Mouse (Mus musculus) MEL (cell line): ENCODE measurements around the gene Akt1s1. TPM values are rescaled to one million over a fixed set of nuclear protein-coding genes. Genes with fewer than 3 reads are reported as not detected.

Source experiments
- DNase-seq: peaks from one replicate; pipeline ENCODE4 v3.0.0; 2011; ENCODE audit warnings: low read depth, low spot score
- H3K27ac ChIP-seq: 2 replicates; pipeline ENCODE4 v1.5.1; 2012; ENCODE audit warnings: low read depth, mild to moderate bottlenecking, control low read depth, low read length, moderate library complexity; ENCODE audit not compliant: control insufficient read depth
- H3K27me3 ChIP-seq, 2 experiments: fragments of 150-350 bp in 1 of 2; sonication (generic) in 1 of 2; 2 replicates each; pipeline ENCODE4 v1.6.1; 2012; ENCODE audit warnings: low read length in 2 of 2, mild to moderate bottlenecking in 2 of 2, improper control_type of control experiment in 1 of 2, moderate library complexity in 1 of 2; ENCODE audit not compliant: insufficient read depth in 2 of 2, control insufficient read depth in 1 of 2
- H3K36me3 ChIP-seq, 2 experiments: 2 replicates each; pipeline ENCODE4 v1.6.1; 2012 to 2014; ENCODE audit warnings: low read length in 2 of 2, improper control_type of control experiment in 1 of 2, inconsistent platforms in 1 of 2, mild to moderate bottlenecking in 1 of 2; ENCODE audit not compliant: insufficient read depth in 2 of 2, control insufficient read depth in 1 of 2
- H3K4me1 ChIP-seq, 2 experiments: fragments of 150-350 bp in 1 of 2; sonication (generic) in 1 of 2; 2 replicates each; pipeline ENCODE4 v1.6.1; 2012; ENCODE audit warnings: low read length in 2 of 2, improper control_type of control experiment in 1 of 2, mild to moderate bottlenecking in 1 of 2; ENCODE audit not compliant: insufficient read depth in 2 of 2, control insufficient read depth in 1 of 2
- H3K4me3 ChIP-seq, 2 experiments: fragments of 150-350 bp in 1 of 2; sonication (generic) in 1 of 2; 2 replicates each; pipeline ENCODE4 v1.5.1; 2012; ENCODE audit warnings: low read depth in 2 of 2, low read length in 2 of 2, mild to moderate bottlenecking in 2 of 2, moderate library complexity in 2 of 2, control low read depth in 1 of 2, improper control_type of control experiment in 1 of 2; ENCODE audit not compliant: control insufficient read depth in 1 of 2, insufficient read depth in 1 of 2
- H3K79me2 ChIP-seq: 2 replicates; pipeline ENCODE4 v1.6.1; 2012; ENCODE audit warnings: mild to moderate bottlenecking, low read length, moderate library complexity; ENCODE audit not compliant: control insufficient read depth, poor library complexity, insufficient read depth
- H3K9ac ChIP-seq: 2 replicates; pipeline ENCODE4 v1.6.1; 2012; ENCODE audit warnings: low read depth, mild to moderate bottlenecking, control low read depth, low read length, moderate library complexity; ENCODE audit not compliant: control insufficient read depth, poor library complexity, severe bottlenecking
- H3K9me3 ChIP-seq: fragments of 150-350 bp; sonication (generic); replicated peaks from 2 replicates; pipeline ENCODE4 v1.6.1; 2012; ENCODE audit warnings: mild to moderate bottlenecking, low read length, improper control_type of control experiment, moderate library complexity; ENCODE audit not compliant: insufficient read depth
- BHLHE40 ChIP-seq: IDR thresholded peaks from 2 replicates; pipeline ENCODE4 v1.6.1; 2012; ENCODE audit warnings: low read depth, mild to moderate bottlenecking, inconsistent platforms, low read length, improper control_type of control experiment, borderline replicate concordance
- CHD1 ChIP-seq: IDR thresholded peaks from 2 replicates; pipeline ENCODE4 v1.6.1; 2012; ENCODE audit warnings: low read depth, mild to moderate bottlenecking, inconsistent platforms, low read length, improper control_type of control experiment
- CHD2 ChIP-seq: IDR thresholded peaks from 2 replicates; pipeline ENCODE4 v1.6.1; 2011; ENCODE audit warnings: low read length, improper control_type of control experiment
- CTCF ChIP-seq, 3 experiments: IDR thresholded peaks in 2 of 3; conservative IDR thresholded peaks in 1 of 3; 2 replicates each; pipeline ENCODE4 v1.5.1; 2011 to 2012; ENCODE audit warnings: low read length in 3 of 3, low read depth in 2 of 3, mild to moderate bottlenecking in 2 of 3, improper control_type of control experiment in 1 of 3, inconsistent platforms in 1 of 3, mixed read lengths in 1 of 3, moderate library complexity in 1 of 3; ENCODE audit not compliant: control insufficient read depth in 1 of 3, insufficient read depth in 1 of 3, poor library complexity in 1 of 3, severe bottlenecking in 1 of 3
- E2F4 ChIP-seq: IDR thresholded peaks from 2 replicates; pipeline ENCODE4 v1.6.1; 2011; ENCODE audit warnings: low read depth, low read length, improper control_type of control experiment, borderline replicate concordance
- EP300 ChIP-seq, 2 experiments: IDR thresholded peaks; 2 replicates each; pipeline ENCODE4 v1.6.1; 2011; ENCODE audit warnings: improper control_type of control experiment in 2 of 2, low read length in 2 of 2, low read depth in 1 of 2, mild to moderate bottlenecking in 1 of 2
- ETS1 ChIP-seq: IDR thresholded peaks from 2 replicates; pipeline ENCODE4 v1.6.1; 2012; ENCODE audit warnings: low read depth, mild to moderate bottlenecking, inconsistent platforms, low read length, improper control_type of control experiment, moderate library complexity
- GABPA ChIP-seq: IDR thresholded peaks from 2 replicates; pipeline ENCODE4 v1.6.1; 2012; ENCODE audit warnings: low read depth, mild to moderate bottlenecking, inconsistent platforms, low read length, improper control_type of control experiment, moderate library complexity
- GATA1 ChIP-seq: IDR thresholded peaks from 2 replicates; pipeline ENCODE4 v1.6.1; 2011; ENCODE audit warnings: low read depth, low read length, improper control_type of control experiment
- HCFC1 ChIP-seq: IDR thresholded peaks from 2 replicates; pipeline ENCODE4 v1.6.1; 2012; ENCODE audit warnings: low read depth, mild to moderate bottlenecking, inconsistent platforms, low read length, improper control_type of control experiment, moderate library complexity
- JUND ChIP-seq: IDR thresholded peaks from 2 replicates; pipeline ENCODE4 v1.6.1; 2011; ENCODE audit warnings: low read depth, mild to moderate bottlenecking, improper control_type of control experiment, low read length
- MAZ ChIP-seq: IDR thresholded peaks from 2 replicates; pipeline ENCODE4 v1.6.1; 2012; ENCODE audit warnings: low read depth, mild to moderate bottlenecking, inconsistent platforms, low read length, improper control_type of control experiment
- MYB ChIP-seq: IDR thresholded peaks from 2 replicates; pipeline ENCODE4 v1.6.1; 2011; ENCODE audit warnings: mild to moderate bottlenecking, low read depth, low read length, improper control_type of control experiment
- MYC ChIP-seq: IDR thresholded peaks from 2 replicates; pipeline ENCODE4 v1.6.1; 2011; ENCODE audit warnings: low read depth, mild to moderate bottlenecking, low read length, improper control_type of control experiment, moderate library complexity
- NELFE ChIP-seq: IDR thresholded peaks from 2 replicates; pipeline ENCODE4 v1.6.1; 2011; ENCODE audit warnings: low read depth, low read length, improper control_type of control experiment
- POLR2AphosphoS2 ChIP-seq: IDR thresholded peaks from 2 replicates; pipeline ENCODE4 v1.6.1; 2011; ENCODE audit warnings: low read length, improper control_type of control experiment
- POLR2AphosphoS5 ChIP-seq: IDR thresholded peaks from 2 replicates; pipeline ENCODE4 v1.6.1; 2012; ENCODE audit warnings: low read depth, borderline replicate concordance, mild to moderate bottlenecking, inconsistent platforms, low read length, moderate library complexity, mixed read lengths
- TAL1 ChIP-seq: IDR thresholded peaks from 2 replicates; pipeline ENCODE4 v1.6.1; 2012; ENCODE audit warnings: mild to moderate bottlenecking, inconsistent platforms, low read length, moderate library complexity, mixed read lengths
- TCF12 ChIP-seq: IDR thresholded peaks from 2 replicates; pipeline ENCODE4 v1.6.1; 2014; ENCODE audit warnings: low read depth, mild to moderate bottlenecking, inconsistent platforms, low read length, improper control_type of control experiment, moderate library complexity
- UBTF ChIP-seq: IDR thresholded peaks from 2 replicates; pipeline ENCODE4 v1.6.1; 2012; ENCODE audit warnings: low read depth, mild to moderate bottlenecking, inconsistent platforms, low read length, improper control_type of control experiment, moderate library complexity, borderline replicate concordance; ENCODE audit not compliant: insufficient read depth
- ZC3H11A ChIP-seq: IDR thresholded peaks from 2 replicates; pipeline ENCODE4 v1.6.1; 2012; ENCODE audit warnings: low read depth, mild to moderate bottlenecking, inconsistent platforms, low read length, improper control_type of control experiment
- ZKSCAN1 ChIP-seq: IDR thresholded peaks from 2 replicates; pipeline ENCODE4 v1.6.1; 2012; ENCODE audit warnings: low read depth, mild to moderate bottlenecking, inconsistent platforms, low read length, improper control_type of control experiment, moderate library complexity
- polyA plus RNA-seq, 2 experiments: library from polyadenylated mRNA; stranded (reverse) in 1 of 2; unstranded in 1 of 2; fragments of >175 nt in 1 of 2; fragments of >200 nt in 1 of 2; gene quantifications; 2 replicates each; pipeline versions ENCODE4 v1.2.1 to v1.2.4; 2012; ENCODE audit warnings: low replicate concordance in 2 of 2, low read depth in 1 of 2; ENCODE audit not compliant: insufficient read length in 2 of 2, insufficient read depth in 1 of 2, missing spikeins in 1 of 2
- total RNA-seq: library from RNA; depleted of rRNA; stranded (reverse); fragments of 300-350 nt; gene quantifications from 2 replicates; pipeline ENCODE4 v1.2.3, GENCODE M21; 2012

Gene Akt1s1
- total and polyA plus RNA-seq, 3 experiments, result 37.3 to 71.8 TPM; not detected in 1

GRCm38 (mm10) chr7:44813985-44814384 is 34.8 kb upstream of the Akt1s1 start:
- Histone ChIP-seq H3K27me3 (no peaks in the 10 kb centered on the region), H3K36me3 (peaks cover 3 to 16% of the 10 kb centered on the region in 2 experiments; a peak in 3 of 4 replicates), H3K79me2 (peaks cover 36% of the 10 kb centered on the region), H3K27ac (no peak overlapping the region), H3K9me3 (no peaks in the 10 kb centered on the region), H3K4me1 (peaks cover 2 to 21% of the 10 kb centered on the region in 2 experiments; a peak in 3 of 4 replicates), H3K9ac (no peak overlapping the region), H3K4me3 (no peak overlapping the region)
- no peak for DNase-seq
- no peak for TF ChIP-seq NELFE
- no peak for TF ChIP-seq CTCF (IDR thresholded peaks at IDR 0.05 in 2 of 3, conservative IDR thresholded peaks at IDR 0.05 in 1 of 3; ENCODE audit: control insufficient read depth in 1 of 3, insufficient read depth in 1 of 3, low read depth in 2 of 3, low read length in 3 of 3, poor library complexity in 1 of 3, severe bottlenecking in 1 of 3)
- no peak for TF ChIP-seq HCFC1
- TF ChIP-seq ETS1, result no peak
- no peak for TF ChIP-seq CHD1
- no peak for TF ChIP-seq TCF12
- no peak for TF ChIP-seq BHLHE40
- no peak for TF ChIP-seq POLR2AphosphoS2
- TF ChIP-seq MAZ, result no peak
- TF ChIP-seq ZKSCAN1, result no peak
- no peak for TF ChIP-seq UBTF
- no peak for TF ChIP-seq JUND
- no peak for TF ChIP-seq MYB
- no peak for TF ChIP-seq E2F4

- no peaks in the 10 kb centered on the region for H3K9me3 ChIP-seq
- H3K9ac ChIP-seq, result no peak overlapping the region
- H3K4me3 ChIP-seq, result no peak overlapping the region
- no peak for DNase-seq
- TF ChIP-seq ETS1 (no peak), BHLHE40 (no peak), UBTF (no peak), ZC3H11A (no peak), CHD1 (no peak), MYB (no peak), EP300 (IDR thresholded peaks at IDR 0.05; ENCODE audit: low read depth in 1 of 2, low read length in 2 of 2) (no peak), CHD2 (no peak), POLR2AphosphoS5 (no peak), GATA1 (no peak), TAL1 (no peak), ZKSCAN1 (no peak), GABPA (no peak), MYC (no peak), MAZ (no peak)
- H3K27ac ChIP-seq, result no peak overlapping the region
- H3K4me1 ChIP-seq, result peaks cover 6 to 25% of the 10 kb centered on the region in 2 experiments; a peak in 3 of 4 replicates
- peaks cover 40% of the 10 kb centered on the region for H3K79me2 ChIP-seq
- peaks cover 8 to 20% of the 10 kb centered on the region in 2 experiments for H3K36me3 ChIP-seq
- H3K27me3 ChIP-seq, result no peaks in the 10 kb centered on the region
These were observed 34.4 kb upstream of the Akt1s1 start for GRCm38 (mm10) chr7:44814423-44814822.
